Mouse (Mus musculus) naive thymus-derived CD4-positive, alpha-beta T cell, adult 2 months (primary cell): Measurements from ENCODE around the gene Olig2.

Experiments
- DNase-seq: peaks from one replicate; pipeline ENCODE4 v3.0.0-alpha.2; 2011; ENCODE audit warnings: low read depth

Gene Olig2

DNA sequence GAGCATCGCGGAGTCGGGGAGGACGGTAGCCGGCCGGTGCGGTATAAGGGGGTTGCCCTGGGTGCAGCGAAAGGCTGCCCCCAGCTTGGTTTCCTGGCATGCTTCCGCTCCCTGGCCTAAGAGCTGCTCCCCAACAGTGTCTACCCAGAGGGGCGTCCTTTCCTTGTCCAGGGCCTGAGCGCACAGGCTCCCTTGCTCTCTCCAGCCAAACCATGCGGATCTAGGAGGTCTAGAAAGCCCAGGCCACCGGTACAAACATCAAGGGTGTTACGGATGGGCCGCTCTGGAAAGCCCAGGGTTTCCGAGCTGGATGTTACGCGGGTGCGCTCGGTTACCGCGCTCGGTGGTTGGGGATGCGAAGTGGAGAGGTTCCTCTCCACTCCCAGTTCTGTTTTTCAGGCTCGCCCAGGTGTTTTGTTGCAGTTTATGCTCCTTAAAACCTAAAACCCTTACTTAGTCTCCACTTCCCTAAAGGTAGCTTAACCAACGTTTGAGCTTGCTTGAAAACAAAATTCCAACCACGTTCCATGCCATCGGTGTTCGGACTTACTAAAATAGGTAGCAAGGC is 45.8 kb downstream of the Olig2 start:
- DNase-seq: no peak

DNA sequence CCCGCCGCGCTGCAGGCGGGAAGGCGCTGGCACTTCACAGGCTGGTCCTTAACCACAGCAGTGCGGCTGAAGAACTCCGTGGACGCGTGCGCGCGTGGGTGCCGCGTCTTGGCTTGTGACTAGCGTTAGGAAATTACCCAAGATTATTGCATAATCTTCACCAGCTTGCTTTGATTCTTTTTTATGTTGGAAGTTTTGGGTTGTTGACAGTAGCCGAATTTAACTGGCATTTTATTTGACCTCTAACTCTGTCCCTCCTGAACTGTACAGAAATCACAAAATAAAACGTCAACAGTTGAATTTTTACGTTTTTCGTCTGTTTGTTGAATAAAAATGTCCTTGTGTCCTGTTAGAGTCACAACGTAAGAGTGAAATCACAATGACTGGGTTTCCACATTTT is 46.4 kb downstream of the Olig2 start:
- no peak for DNase-seq
